Mouse (Mus musculus): ENCODE data around the gene Adprhl2.

DNA sequence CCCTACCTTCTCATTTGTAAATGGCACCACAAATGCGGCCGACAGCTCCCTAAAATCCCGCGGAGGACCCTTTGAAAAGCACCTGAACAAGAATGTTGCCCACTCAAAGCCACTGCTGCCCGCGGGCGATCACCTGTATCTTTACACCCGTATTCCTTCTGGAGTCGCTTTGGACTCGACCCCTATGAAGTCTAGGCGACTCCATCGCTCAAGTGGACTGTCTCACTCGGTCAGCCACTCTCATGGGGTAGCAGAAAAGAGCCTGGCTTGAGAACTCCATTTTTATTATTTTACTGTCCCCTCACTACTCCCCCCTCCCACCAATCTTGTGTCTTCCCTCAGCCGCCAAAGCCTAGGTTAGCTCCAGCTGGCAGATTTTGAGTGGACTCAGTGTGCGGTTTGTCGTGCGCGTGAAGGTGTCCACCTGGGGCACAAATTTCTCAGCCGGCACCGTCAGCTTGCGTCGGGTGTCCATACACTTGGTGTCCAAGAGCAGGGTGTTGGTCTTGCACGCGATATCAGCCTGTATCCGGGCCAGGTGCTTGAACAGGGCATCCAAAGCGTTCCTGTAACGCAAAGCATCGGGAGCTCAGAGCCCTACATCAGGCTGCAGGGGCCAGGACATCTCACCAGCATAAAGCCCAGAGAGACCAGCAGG, 480 bp upstream of the Adprhl2 start:
- TF ChIP-seq CTCF (IDR thresholded peaks at IDR 0.05; ENCODE audit: borderline replicate concordance, extremely low read depth, insufficient read depth, insufficient read length) (no peak), POLR2A (IDR thresholded peaks at IDR 0.05; ENCODE audit: borderline replicate concordance, extremely low read depth, insufficient read depth, insufficient read length, poor library complexity, severe bottlenecking) (no peak)
